Mouse (Mus musculus) spleen, adult 2 months (tissue): ENCODE data around the gene Nfib. TPM values are rescaled to one million over a fixed set of nuclear protein-coding genes. Genes with fewer than 3 reads are reported as not detected.

Experiments
- DNase-seq, 2 experiments: peaks; one replicate each; pipeline versions ENCODE4 v3.0.0 to v3.0.0-alpha.2; 2012 to 2021; ENCODE audit warnings: low spot score in 2 of 2, low read depth in 1 of 2
- H3K27ac ChIP-seq: fragments of 200-500 bp; 2 replicates; pipeline ENCODE4 v1.5.1; 2012; ENCODE audit warnings: low read length, inconsistent platforms; ENCODE audit not compliant: insufficient read depth
- H3K27me3 ChIP-seq: fragments of 200-500 bp; 2 replicates; pipeline ENCODE4 v1.6.1; 2012; ENCODE audit warnings: mild to moderate bottlenecking, moderate library complexity, low read length, inconsistent platforms; ENCODE audit not compliant: control insufficient read depth, insufficient read depth
- H3K36me3 ChIP-seq: fragments of 200-500 bp; 2 replicates; pipeline ENCODE4 v1.6.1; 2012; ENCODE audit warnings: mild to moderate bottlenecking, low read length, inconsistent platforms; ENCODE audit not compliant: control insufficient read depth, insufficient read depth
- H3K4me1 ChIP-seq: fragments of 200-500 bp; 2 replicates; pipeline ENCODE4 v1.6.1; 2011; ENCODE audit warnings: inconsistent platforms; ENCODE audit not compliant: control insufficient read depth, insufficient read depth, insufficient read length
- H3K4me3 ChIP-seq: fragments of 200-500 bp; 2 replicates; pipeline ENCODE4 v1.5.1; 2011; ENCODE audit warnings: mild to moderate bottlenecking, inconsistent platforms; ENCODE audit not compliant: insufficient read depth, insufficient read length; ENCODE audit errors: extremely low read depth
- CTCF ChIP-seq: fragments of 200-500 bp; IDR thresholded peaks from 2 replicates; pipeline ENCODE4 v1.5.1; 2011; ENCODE audit warnings: mild to moderate bottlenecking, inconsistent platforms; ENCODE audit not compliant: insufficient read depth, insufficient read length, insufficient replicate concordance; ENCODE audit errors: extremely low read depth
- POLR2A ChIP-seq: fragments of 200-500 bp; IDR thresholded peaks from 2 replicates; pipeline ENCODE4 v1.6.1; 2011; ENCODE audit warnings: low read depth, low read length, inconsistent platforms
- WGBS: fragments of 180-500 bp; shearing (Covaris S2); methylation state at CpG from one replicate; pipeline ENCODE4 v1.1.7; 2018; 5-methylcytosine and 5-hydroxymethylcytosine counted together
- polyA plus RNA-seq: library from polyadenylated mRNA; depleted of rRNA; stranded (reverse); fragments of >200 nt; gene quantifications from 2 replicates; pipeline ENCODE4 v1.2.3, GENCODE M21; 2012

The Nfib gene
- polyA plus RNA-seq, 1 experiment = 2.3 TPM

DNA sequence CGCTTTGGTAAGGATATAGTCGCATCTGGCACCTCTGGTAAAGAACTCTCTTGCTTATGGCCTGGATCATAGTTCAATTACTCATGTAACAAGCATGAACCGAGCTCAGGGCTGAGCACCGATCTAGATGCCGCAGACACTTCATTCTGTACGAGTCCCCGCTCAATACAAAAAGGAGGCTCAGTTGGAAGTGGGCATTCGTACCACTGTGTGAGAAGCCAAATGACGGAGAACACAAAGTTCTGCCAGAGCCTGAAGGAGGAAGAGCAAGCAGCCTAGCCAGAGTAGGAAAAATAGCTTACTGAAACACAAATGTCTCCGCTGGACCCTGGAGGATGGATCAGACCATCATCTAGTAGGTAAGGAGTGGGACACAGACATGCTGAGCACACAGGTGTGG lies 246.7 kb downstream of the Nfib start:
- DNase-seq = no peak
- Histone ChIP-seq H3K4me3 (no peak overlapping the region), H3K4me1 (no peaks in the 10 kb centered on the region), H3K27me3 (no peaks in the 10 kb centered on the region), H3K36me3 (no peaks in the 10 kb centered on the region), H3K27ac (no peak overlapping the region)
- WGBS = 91% methylated on average over 10 of the region's 10 CpGs
- TF ChIP-seq POLR2A (no peak), CTCF (no peak)

DNA sequence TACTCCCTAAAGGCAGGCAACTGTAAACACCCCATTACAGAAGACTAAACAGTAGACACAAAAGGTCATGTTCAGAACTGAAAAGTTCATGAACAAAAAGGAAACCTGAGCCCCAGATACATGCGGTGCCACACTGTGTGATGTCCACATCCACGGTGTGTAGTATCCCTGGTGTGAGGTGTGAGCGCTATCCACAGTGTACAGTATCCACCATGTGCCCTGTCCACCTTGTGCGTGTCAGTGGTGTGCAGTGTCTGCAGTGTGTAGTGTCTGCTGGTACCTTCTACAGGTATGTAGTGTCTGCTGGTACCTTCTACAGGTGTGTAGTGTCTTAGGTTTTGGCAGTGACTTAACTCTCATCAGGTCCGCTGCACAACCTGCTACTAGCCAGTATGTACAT lies 248.6 kb downstream of the Nfib start:
- no peaks in the 10 kb centered on the region for H3K4me1 ChIP-seq
- no peaks in the 10 kb centered on the region for H3K36me3 ChIP-seq
- WGBS = 94% methylated on average over 5 of the region's 5 CpGs
- H3K4me3 ChIP-seq = no peak overlapping the region
- H3K27me3 ChIP-seq = no peaks in the 10 kb centered on the region
- H3K27ac ChIP-seq = no peak overlapping the region
- TF ChIP-seq CTCF (no peak), POLR2A (no peak)
- DNase-seq = no peak

DNA sequence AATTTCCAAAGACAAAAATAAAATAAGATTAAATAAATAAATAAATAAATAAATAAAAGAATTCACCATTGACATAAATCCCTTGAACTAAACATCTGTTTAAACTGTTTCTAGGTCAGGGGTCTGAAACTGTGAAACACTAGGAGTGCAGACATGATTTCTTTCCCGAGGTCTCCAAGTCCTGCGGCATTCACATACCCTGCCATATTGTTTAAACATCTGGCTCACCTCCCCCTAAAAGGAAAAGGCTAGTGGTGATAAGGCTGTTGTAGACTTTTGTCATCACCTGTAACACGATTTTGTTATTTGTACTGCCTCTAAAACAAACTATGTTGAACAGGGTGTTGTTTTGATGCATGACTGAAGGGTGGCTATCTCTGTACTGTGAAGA lies 249.2 kb downstream of the Nfib start:
- no peaks in the 10 kb centered on the region for H3K36me3 ChIP-seq
- TF ChIP-seq POLR2A (no peak), CTCF (no peak)
- DNase-seq = no peak
- no peaks in the 10 kb centered on the region for H3K4me1 ChIP-seq
- no peak overlapping the region for H3K27ac ChIP-seq
- 65% methylated on average over 3 of the region's 3 CpGs for WGBS
- H3K27me3 ChIP-seq = no peaks in the 10 kb centered on the region
- H3K4me3 ChIP-seq = no peak overlapping the region

DNA sequence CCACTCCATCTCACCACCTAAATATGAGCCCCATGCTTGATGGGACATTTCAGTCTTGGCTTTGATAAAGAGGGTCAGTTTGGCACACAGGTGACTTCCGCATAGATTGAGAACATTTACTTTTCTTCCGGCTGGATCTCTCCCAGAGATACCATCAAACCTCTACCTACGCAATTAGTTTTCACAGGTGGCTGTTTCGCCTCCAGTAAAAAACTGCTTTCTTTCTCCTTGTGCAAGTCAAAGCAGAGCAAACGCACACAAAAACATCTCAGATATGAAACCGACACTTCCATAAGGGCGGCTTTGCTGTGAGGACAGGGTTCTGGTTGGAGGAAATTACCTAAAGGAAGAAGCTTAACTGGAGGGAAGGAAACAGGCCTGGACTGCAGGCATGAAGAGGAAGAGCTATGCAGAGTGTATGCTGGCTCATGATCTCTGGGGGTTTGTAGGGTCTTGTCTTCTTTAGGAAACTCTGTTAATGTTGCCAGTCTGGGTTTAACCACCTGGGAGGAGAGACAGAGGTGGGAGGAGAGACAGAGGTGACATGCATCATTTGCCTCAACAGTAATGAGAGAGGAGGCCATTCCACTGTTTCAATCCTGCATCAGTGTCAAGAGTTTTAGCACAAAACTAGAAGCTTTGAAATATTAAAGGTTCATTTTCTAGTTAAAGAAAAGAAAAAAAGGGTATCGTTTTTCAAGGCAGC lies 249.8 kb downstream of the Nfib start:
- TF ChIP-seq CTCF (no peak), POLR2A (no peak)
- Histone ChIP-seq H3K4me1 (no peaks in the 10 kb centered on the region), H3K27me3 (no peaks in the 10 kb centered on the region), H3K27ac (no peak overlapping the region), H3K36me3 (no peaks in the 10 kb centered on the region), H3K4me3 (no peak overlapping the region)
- WGBS = 90% methylated on average over 8 of the region's 8 CpGs
- no peak for DNase-seq

DNA sequence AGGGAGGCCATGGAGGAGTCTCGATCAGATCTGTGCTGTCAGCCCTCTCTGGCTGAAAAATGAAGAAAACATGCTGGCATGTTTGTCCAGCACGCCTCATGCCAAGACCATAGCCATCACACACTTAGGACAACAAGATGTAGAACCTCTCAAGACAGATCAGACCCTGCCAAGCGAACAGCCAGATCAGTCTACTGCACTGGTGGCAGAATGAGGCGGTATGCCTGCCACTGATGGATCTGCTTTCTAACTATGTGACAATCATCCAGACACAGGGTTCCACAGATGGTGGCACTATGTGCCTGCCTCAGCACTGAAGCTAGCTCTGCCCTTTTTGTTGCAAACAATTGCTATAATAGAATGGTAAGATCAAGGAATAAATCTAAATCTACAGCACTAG lies 250.6 kb downstream of the Nfib start:
- Histone ChIP-seq H3K4me3 (no peak overlapping the region), H3K4me1 (no peaks in the 10 kb centered on the region), H3K36me3 (no peaks in the 10 kb centered on the region), H3K27ac (no peak overlapping the region), H3K27me3 (no peaks in the 10 kb centered on the region)
- no peak for TF ChIP-seq POLR2A
- no peak for TF ChIP-seq CTCF
- WGBS = 82% methylated on average over 4 of the region's 4 CpGs
- no peak for DNase-seq

DNA sequence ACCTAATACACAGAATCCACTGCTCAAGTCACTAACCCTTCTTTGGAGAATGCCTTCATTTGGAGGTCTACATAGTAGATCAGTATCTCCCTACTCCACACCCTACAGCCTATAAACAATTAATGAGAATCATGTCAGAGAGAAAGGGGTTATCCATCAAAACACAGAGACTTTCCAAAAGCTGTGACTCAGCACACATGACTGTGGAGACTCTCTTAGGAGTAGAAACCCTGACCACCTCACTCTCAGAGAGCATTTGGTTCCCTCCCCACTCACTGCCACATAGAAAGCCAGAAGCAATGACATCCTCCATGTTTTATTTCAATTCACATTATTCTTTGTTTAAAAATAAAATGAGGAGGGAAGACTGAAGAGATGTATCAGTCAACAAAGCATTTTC lies 252.2 kb downstream of the Nfib start:
- Histone ChIP-seq H3K4me1 (no peaks in the 10 kb centered on the region), H3K4me3 (no peak overlapping the region), H3K27ac (no peak overlapping the region), H3K27me3 (no peaks in the 10 kb centered on the region), H3K36me3 (no peaks in the 10 kb centered on the region)
- no peak for DNase-seq
- TF ChIP-seq CTCF (no peak), POLR2A (no peak)

DNA sequence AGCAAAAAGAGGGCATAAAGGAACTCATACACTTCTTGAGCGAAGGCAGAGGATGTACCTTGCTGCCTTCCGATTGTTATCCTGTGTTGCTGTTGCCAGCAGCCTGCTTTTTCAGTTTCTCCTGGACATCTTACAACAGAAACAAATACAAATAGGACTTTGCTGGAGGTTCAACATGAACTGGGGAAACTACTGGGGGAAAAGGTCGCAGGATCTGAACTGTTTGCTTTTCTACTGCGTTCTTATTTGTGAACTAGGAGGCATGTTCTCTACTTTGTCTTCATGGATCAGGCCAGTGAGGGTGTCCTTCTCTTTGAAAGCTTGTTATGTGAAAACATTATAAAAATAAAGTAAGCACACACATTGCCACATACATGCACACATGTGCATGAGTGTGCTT lies 252.6 kb downstream of the Nfib start:
- DNase-seq = no peak
- no peaks in the 10 kb centered on the region for H3K36me3 ChIP-seq
- 85% methylated on average over 4 of the region's 4 CpGs for WGBS
- no peaks in the 10 kb centered on the region for H3K27me3 ChIP-seq
- H3K27ac ChIP-seq = no peak overlapping the region
- H3K4me1 ChIP-seq = no peaks in the 10 kb centered on the region
- TF ChIP-seq CTCF (no peak), POLR2A (no peak)
- no peak overlapping the region for H3K4me3 ChIP-seq
